Mouse (Mus musculus) lung, embryonic 16.5 days (tissue): ENCODE measurements at regions not wholly inside any gene's neighbourhood (a gene's known extent, or its start where the extent isn't known, plus 50 kb on each side); places are given as distances from the start of the nearest gene placed in this dataset.

Experiments
- ATAC-seq: fragments of 200-750 bp; cut with Nextera tagmentation; 2 replicates; pipeline ENCODE4 v1.8.0; 2017; ENCODE audit warnings: low read depth, mild to moderate bottlenecking, moderate library complexity
- H3K27ac ChIP-seq: fragments of 300-500 bp; sonication (generic); 2 replicates; pipeline ENCODE4 v1.5.1; 2014; ENCODE audit warnings: mild to moderate bottlenecking, control low read depth, low read length
- H3K27me3 ChIP-seq: fragments of 300-500 bp; sonication (generic); 2 replicates; pipeline ENCODE4 v1.6.1; 2014; ENCODE audit warnings: low read depth, low read length, mixed read lengths; ENCODE audit not compliant: control insufficient read depth, insufficient read depth
- H3K36me3 ChIP-seq: fragments of 300-500 bp; sonication (generic); 2 replicates; pipeline ENCODE4 v1.6.1; 2014; ENCODE audit warnings: low read length; ENCODE audit not compliant: control insufficient read depth, insufficient read depth
- H3K4me1 ChIP-seq: fragments of 300-500 bp; sonication (generic); replicated peaks from 2 replicates; pipeline ENCODE4 v1.6.1; 2014; ENCODE audit warnings: low read length, mixed read lengths; ENCODE audit not compliant: control insufficient read depth, insufficient read depth
- H3K4me2 ChIP-seq: fragments of 300-500 bp; sonication (generic); 2 replicates; pipeline ENCODE4 v1.6.1; 2014; ENCODE audit warnings: low read depth, low read length, control low read depth
- H3K4me3 ChIP-seq: fragments of 300-500 bp; sonication (generic); 2 replicates; pipeline ENCODE4 v1.5.1; 2014; ENCODE audit warnings: mild to moderate bottlenecking, low read length, control low read depth
- H3K9ac ChIP-seq: fragments of 300-500 bp; sonication (generic); 2 replicates; pipeline ENCODE4 v1.6.1; 2014; ENCODE audit warnings: low read length, control low read depth
- H3K9me3 ChIP-seq: fragments of 300-500 bp; sonication (generic); 2 replicates; pipeline ENCODE4 v1.6.1; 2016; ENCODE audit warnings: low read length; ENCODE audit not compliant: control insufficient read depth
- WGBS: fragments of 180-500 bp; shearing (Covaris S2); extraction: QIAGEN DNeasy Blood & Tissue Kit; methylation state at CpG from one replicate; pipeline ENCODE4 v1.1.7; 2014; 5-methylcytosine and 5-hydroxymethylcytosine counted together

DNA sequence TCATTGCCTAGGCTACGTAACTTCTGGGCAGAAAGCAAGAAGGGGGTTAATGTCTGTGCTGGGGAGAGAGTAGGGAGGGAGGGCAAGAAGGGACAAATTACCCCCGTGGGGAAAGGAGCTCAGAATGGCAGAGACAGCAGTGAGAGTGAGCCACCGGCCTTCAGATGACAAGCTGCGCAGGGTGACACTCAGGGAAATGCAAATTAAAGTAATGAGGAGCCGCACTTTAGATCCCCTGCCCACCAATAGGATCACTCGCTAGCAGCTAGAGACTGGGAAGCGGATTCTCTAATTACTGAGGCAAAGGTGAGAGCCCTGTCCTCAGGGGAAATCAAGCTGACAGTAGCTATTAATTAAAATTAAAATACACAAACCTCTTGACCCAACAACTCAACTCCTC is 202.5 kb downstream of the Arhgef10l start:
- WGBS, result 45% methylated on average over 7 of the region's 7 CpGs

DNA sequence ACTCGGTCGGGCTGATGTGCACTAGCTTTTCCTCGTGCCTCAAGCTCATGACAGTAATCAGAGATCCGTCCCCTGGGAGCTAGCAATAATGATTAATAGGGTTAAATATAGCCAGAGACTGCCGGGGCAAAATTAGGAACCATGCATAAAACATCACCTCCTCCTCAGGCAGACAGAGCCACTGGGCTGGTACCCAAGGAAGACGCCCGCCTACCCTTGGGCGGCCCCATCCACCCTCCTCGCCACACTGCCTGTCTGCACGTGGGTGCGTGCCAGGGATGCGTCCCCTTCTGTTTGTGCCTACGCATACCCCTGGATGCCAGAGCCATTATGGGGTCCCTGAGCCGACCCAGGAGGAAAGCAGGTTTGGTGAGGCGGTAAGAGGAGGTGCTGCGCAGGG is 204.5 kb downstream of the Arhgef10l start:
- no peak for ATAC-seq
- Histone ChIP-seq H3K36me3 (no peaks in the 10 kb centered on the region), H3K9me3 (peaks cover 5% of the 10 kb centered on the region), H3K4me2 (no peak overlapping the region), H3K9ac (no peak overlapping the region), H3K27ac (no peak overlapping the region), H3K27me3 (no peaks in the 10 kb centered on the region), H3K4me1 (no peaks in the 10 kb centered on the region), H3K4me3 (no peak overlapping the region)
- WGBS, result 82% methylated on average over 16 of the region's 16 CpGs

More for the DNA sequence above, 202.5 kb downstream of the Arhgef10l start:
- Histone ChIP-seq H3K9me3 (peaks cover 5% of the 10 kb centered on the region), H3K27ac (no peak overlapping the region), H3K4me3 (no peak overlapping the region), H3K4me2 (no peak overlapping the region), H3K36me3 (no peaks in the 10 kb centered on the region), H3K9ac (no peak overlapping the region), H3K4me1 (no peaks in the 10 kb centered on the region), H3K27me3 (no peaks in the 10 kb centered on the region)
- ATAC-seq, result no peak

DNA sequence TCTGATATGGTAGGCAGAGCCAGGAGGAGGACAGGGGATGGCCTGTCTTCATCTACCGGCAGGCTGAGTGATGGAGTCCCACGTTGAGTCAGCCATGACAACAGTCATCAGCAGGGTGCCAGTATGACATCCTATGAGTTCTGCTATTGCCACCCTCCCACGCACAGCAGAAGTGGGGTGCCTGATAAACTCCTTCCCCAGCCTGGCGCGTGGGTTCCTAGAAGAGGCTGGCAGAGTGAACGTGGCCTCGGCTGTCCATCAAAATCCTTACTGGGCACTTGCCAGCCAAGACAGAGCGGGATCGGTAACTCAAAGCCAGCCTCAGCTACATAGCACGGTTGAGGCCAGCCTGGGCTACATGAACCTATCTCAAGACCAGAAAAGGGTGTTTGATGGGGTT is 202.5 kb upstream of the Igsf21 start:
- Histone ChIP-seq H3K9ac (no peak overlapping the region), H3K4me1 (no peaks in the 10 kb centered on the region), H3K4me2 (no peak overlapping the region), H3K4me3 (no peak overlapping the region), H3K27me3 (no peaks in the 10 kb centered on the region), H3K9me3 (no peaks in the 10 kb centered on the region), H3K36me3 (no peaks in the 10 kb centered on the region), H3K27ac (no peak overlapping the region)
- ATAC-seq, result no peak
- 82% methylated on average over 10 of the region's 10 CpGs for WGBS

DNA sequence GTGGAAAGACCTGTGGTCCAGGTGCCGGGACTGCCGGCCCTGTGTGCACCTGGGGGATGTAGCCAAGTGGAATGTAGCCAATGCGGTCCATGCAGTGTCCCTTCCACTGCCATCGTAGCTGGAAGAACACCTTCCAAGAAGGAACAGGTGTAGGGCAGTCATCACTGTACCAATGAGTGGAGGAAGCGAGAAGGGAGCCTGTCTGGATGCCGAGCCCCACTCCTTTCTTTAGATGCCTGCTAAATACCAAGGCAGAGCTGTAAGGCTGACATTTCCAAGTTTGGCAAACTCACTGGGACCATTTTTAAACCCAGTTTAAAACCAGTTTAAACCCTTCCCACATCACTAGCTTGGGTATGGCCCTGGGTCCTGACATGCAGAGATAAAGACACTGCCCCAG is 199.9 kb upstream of the Igsf21 start:
- Histone ChIP-seq H3K36me3 (no peaks in the 10 kb centered on the region), H3K9me3 (no peaks in the 10 kb centered on the region), H3K9ac (no peak overlapping the region), H3K4me2 (no peak overlapping the region), H3K4me3 (no peak overlapping the region), H3K4me1 (no peaks in the 10 kb centered on the region), H3K27me3 (no peaks in the 10 kb centered on the region), H3K27ac (no peak overlapping the region)
- WGBS, result 78% methylated on average over 6 of the region's 6 CpGs
- ATAC-seq, result no peak

DNA sequence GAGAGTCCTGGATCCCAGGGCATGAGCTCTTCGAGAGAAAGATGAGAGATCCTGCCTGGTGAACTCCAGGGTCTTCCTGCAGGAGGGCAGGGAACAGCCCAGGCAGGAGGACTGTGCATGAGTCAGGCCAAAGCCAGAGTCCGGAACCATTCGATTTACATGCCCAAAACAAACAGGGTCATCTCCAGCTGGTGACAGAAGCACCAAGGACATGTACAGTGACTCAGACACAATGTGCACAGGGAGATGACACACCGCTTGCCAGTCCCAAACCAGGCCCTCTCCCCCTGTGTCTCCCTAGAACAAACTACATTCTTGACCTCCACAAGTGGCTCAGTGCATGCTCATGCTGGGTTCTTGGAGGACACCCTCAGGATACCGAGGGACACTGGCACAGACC is 199.3 kb upstream of the Igsf21 start:
- no peak for ATAC-seq
- Histone ChIP-seq H3K4me1 (no peaks in the 10 kb centered on the region), H3K9me3 (no peaks in the 10 kb centered on the region), H3K36me3 (no peaks in the 10 kb centered on the region), H3K27ac (no peak overlapping the region), H3K9ac (no peak overlapping the region), H3K4me2 (no peak overlapping the region), H3K27me3 (no peaks in the 10 kb centered on the region), H3K4me3 (no peak overlapping the region)
- 73% methylated on average over 5 of the region's 5 CpGs for WGBS

DNA sequence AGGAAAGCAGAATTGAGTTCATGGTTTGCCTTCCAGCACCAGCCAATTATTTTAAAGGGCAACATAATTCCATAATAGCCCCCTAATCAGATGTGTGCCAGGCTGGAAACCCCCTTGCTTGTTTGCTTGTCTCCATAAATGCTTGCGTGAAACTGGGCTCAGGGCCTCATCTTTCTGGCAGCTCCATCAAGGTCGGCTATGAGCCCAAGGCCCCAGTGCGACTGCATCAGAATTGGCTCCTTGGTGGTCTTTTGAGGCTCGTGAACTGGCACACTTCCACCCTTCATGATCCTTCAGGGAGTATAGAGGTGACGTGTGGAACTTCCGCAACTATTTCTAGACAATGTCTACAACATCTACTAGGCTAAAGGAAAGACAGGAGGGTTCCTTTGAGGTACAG is 196.6 kb upstream of the Igsf21 start:
- no peak overlapping the region for H3K4me2 ChIP-seq
- no peak overlapping the region for H3K27ac ChIP-seq
- no peaks in the 10 kb centered on the region for H3K36me3 ChIP-seq
- no peaks in the 10 kb centered on the region for H3K9me3 ChIP-seq
- H3K4me3 ChIP-seq, result no peak overlapping the region
- 76% methylated on average over 6 of the region's 6 CpGs for WGBS
- H3K4me1 ChIP-seq, result no peaks in the 10 kb centered on the region
- ATAC-seq, result no peak
- H3K9ac ChIP-seq, result no peak overlapping the region
- no peaks in the 10 kb centered on the region for H3K27me3 ChIP-seq

DNA sequence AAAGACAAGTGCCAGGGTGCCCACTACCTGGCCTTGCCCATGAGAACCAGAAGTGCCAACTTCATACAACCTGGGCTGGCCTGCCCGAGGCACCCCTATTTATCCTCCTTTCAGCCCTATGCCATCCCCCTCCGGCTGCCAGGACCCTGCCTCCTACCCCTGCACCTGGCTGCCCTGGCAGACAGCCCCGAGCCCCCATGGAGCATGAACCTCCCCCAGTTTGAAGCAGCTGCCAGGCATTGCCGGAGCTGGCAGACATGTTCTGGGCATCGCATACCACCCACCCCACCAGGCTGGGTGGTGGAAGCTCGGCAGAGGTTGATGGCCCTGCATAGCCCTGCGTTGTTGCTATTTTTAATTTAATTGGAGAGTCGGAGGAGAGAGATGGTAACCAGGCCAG is 195.2 kb upstream of the Igsf21 start:
- WGBS, result 82% methylated on average over 8 of the region's 8 CpGs
- Histone ChIP-seq H3K4me3 (no peak overlapping the region), H3K9ac (no peak overlapping the region), H3K9me3 (no peaks in the 10 kb centered on the region), H3K4me1 (no peaks in the 10 kb centered on the region), H3K36me3 (no peaks in the 10 kb centered on the region), H3K27me3 (no peaks in the 10 kb centered on the region), H3K4me2 (no peak overlapping the region), H3K27ac (no peak overlapping the region)
- ATAC-seq, result no peak

DNA sequence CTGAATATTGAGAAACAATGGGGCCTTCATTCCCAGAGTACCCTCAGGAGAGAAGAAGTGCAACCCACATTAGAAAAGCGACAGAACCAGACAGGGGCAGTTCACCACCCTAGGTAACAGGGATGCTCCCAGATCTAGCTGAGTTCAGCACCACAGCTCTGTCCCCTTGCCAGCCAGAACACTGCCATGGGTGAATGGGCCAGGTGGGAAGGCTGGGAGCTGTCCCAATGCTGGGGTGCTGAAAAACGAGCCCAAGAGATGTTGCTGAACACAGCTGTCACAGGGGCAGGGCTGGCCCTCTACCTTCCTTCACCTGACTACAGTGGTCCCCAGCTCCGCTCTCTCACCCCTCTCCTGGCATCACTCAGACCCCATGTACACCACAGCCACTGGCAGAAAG is 193.3 kb upstream of the Igsf21 start:
- no peaks in the 10 kb centered on the region for H3K27me3 ChIP-seq
- 9% methylated on average over 3 of the region's 3 CpGs for WGBS
- H3K9me3 ChIP-seq, result no peaks in the 10 kb centered on the region
- no peak overlapping the region for H3K4me3 ChIP-seq
- H3K4me2 ChIP-seq, result no peak overlapping the region
- no peak overlapping the region for H3K9ac ChIP-seq
- H3K27ac ChIP-seq, result no peak overlapping the region
- ATAC-seq, result no peak
- no peaks in the 10 kb centered on the region for H3K36me3 ChIP-seq
- peaks cover 3% of the 10 kb centered on the region; the same call in 1 of the 2 replicates for H3K4me1 ChIP-seq

DNA sequence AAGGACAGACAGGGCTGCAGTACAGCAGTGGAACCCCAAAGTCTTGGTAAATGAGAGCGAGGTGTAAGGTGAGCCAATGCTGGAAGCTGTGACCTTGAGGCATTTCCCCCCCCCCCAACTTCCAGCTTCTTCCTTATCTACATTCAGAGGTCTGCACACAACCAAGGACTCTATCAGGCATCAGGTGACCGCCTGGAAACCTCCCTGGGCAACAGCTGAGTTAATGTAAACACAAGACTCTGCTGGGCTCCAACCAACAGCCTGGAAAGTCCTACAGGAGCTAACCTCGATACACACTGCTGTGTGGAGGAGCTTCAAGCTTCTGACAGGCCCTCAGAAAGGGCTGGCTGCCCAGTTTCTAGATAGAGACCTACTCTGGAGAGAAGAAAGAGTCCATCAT is 189.4 kb upstream of the Igsf21 start:
- Histone ChIP-seq H3K36me3 (no peaks in the 10 kb centered on the region), H3K9ac (no peak overlapping the region), H3K27ac (no peak overlapping the region), H3K27me3 (no peaks in the 10 kb centered on the region), H3K4me1 (peaks cover 3% of the 10 kb centered on the region; the same call in 1 of the 2 replicates), H3K9me3 (no peaks in the 10 kb centered on the region), H3K4me2 (no peak overlapping the region), H3K4me3 (no peak overlapping the region)
- no peak for ATAC-seq
- 16% methylated on average over 3 of the region's 3 CpGs for WGBS
